Mouse (Mus musculus) kidney, adult 2 months (tissue): ENCODE results near the gene Dab2ip.

Source experiments
- CTCF ChIP-seq: fragments of 200-500 bp; conservative IDR thresholded peaks from 2 replicates; pipeline ENCODE4 v1.5.1; 2011; ENCODE audit warnings: low read depth, mild to moderate bottlenecking, control low read depth, low read length, moderate library complexity, mixed read lengths; ENCODE audit not compliant: insufficient read depth, insufficient read length
- POLR2A ChIP-seq: fragments of 200-500 bp; IDR thresholded peaks from one replicate; pipeline ENCODE4 v1.6.1; 2011; ENCODE audit warnings: low read depth, low read length, control low read depth

DNA sequence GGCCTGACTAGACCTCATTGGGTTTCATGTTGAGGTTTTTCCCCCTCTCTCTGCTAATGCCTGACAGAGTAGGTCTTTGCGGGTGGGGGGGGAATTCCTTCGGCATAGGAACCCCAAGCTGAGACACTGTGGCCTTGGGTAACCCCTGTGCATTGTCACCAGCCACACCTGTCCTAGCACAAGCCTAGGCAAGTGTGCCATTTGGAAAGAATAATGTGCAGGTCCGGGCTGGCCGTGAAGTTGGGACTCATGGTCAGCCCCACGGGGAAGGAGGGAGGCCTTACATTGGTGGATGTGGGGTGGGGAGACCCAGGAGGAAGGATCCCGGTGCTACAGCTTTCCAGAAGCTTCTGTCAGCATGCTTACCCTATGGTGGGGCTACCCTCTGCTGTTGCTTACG lies 50.8 kb downstream of the Dab2ip start:
- TF ChIP-seq POLR2A (no peak), CTCF (no peak)
